Mouse (Mus musculus) retina, embryonic 14.5 days (tissue): ENCODE measurements at regions not wholly inside any gene's neighbourhood (a gene's known extent, or its start where the extent isn't known, plus 50 kb on each side); places are given as distances from the start of the nearest gene placed in this dataset.

Experiments
- DNase-seq: peaks from one replicate; pipeline ENCODE4 v3.0.0-alpha.2; 2015; ENCODE audit warnings: low spot score

- no peak for DNase-seq
Measured at GRCm38 (mm10) chr2:75062189-75062510, 236.5 kb downstream of the Mtx2 start.

GRCm38 (mm10) chr2:75064406-75065115, 239.0 kb downstream of the Mtx2 start:
- no peak for DNase-seq

GRCm38 (mm10) chr2:75065304-75065703, 239.7 kb downstream of the Mtx2 start:
- no peak for DNase-seq

- DNase-seq, result no peak
Measured at GRCm38 (mm10) chr2:75069321-75069720, 243.7 kb downstream of the Mtx2 start.

GRCm38 (mm10) chr2:75072021-75072420, 246.4 kb downstream of the Mtx2 start:
- no peak for DNase-seq

- DNase-seq, result no peak
Measured at GRCm38 (mm10) chr2:75072471-75072870, 246.9 kb downstream of the Mtx2 start.

- no peak for DNase-seq
Measured at GRCm38 (mm10) chr2:75073178-75073577, 247.6 kb downstream of the Mtx2 start.

- DNase-seq, result no peak
Measured at GRCm38 (mm10) chr2:75087164-75087563, 261.6 kb downstream of the Mtx2 start.

GRCm38 (mm10) chr2:75089186-75089585, 263.6 kb downstream of the Mtx2 start:
- peak; percentile 31 for DNase-seq

- no peak for DNase-seq
Measured at GRCm38 (mm10) chr2:75089616-75090015, 264.0 kb downstream of the Mtx2 start.

- no peak for DNase-seq
Measured at GRCm38 (mm10) chr2:75090439-75090838, 264.8 kb downstream of the Mtx2 start.

- no peak for DNase-seq
Measured at GRCm38 (mm10) chr2:75101501-75101900, 275.9 kb downstream of the Mtx2 start.

GRCm38 (mm10) chr2:75112751-75113150, 287.1 kb downstream of the Mtx2 start:
- DNase-seq, result no peak

- no peak for DNase-seq
Measured at GRCm38 (mm10) chr2:75114375-75114774, 288.8 kb downstream of the Mtx2 start.

GRCm38 (mm10) chr2:75118348-75118926, 292.8 kb downstream of the Mtx2 start:
- no peak for DNase-seq

- no peak for DNase-seq
Measured at GRCm38 (mm10) chr2:75119599-75119998, 294.0 kb downstream of the Mtx2 start.

GRCm38 (mm10) chr2:75133298-75134080, 307.9 kb downstream of the Mtx2 start:
- DNase-seq, result peak; percentile 54

- DNase-seq, result no peak
Measured at GRCm38 (mm10) chr2:75136618-75137017, 311.0 kb downstream of the Mtx2 start.

GRCm38 (mm10) chr2:75137133-75137982, 311.8 kb downstream of the Mtx2 start:
- DNase-seq, result peak; percentile 34

- peak; percentile 80 for DNase-seq
Measured at GRCm38 (mm10) chr2:75137983-75138745, 312.6 kb downstream of the Mtx2 start.

GRCm38 (mm10) chr2:75138746-75139060, 313.1 kb downstream of the Mtx2 start:
- no peak for DNase-seq

- DNase-seq, result no peak
Measured at GRCm38 (mm10) chr2:75139544-75139943, 313.9 kb downstream of the Mtx2 start.
